Mouse (Mus musculus) hindlimb bud, embryonic 11.5 days (tissue): Measurements from ENCODE around the gene Tnfsf8.
A peak's percentile ranks its signal among the peaks of the same experiment; 100 is the strongest.

Experiments used
- DNase-seq: peaks from one replicate; pipeline ENCODE4 v3.0.0-alpha.2; 2012; ENCODE audit warnings: low read depth, low spot score; ENCODE audit errors: extremely low spot score

The Tnfsf8 gene

DNA sequence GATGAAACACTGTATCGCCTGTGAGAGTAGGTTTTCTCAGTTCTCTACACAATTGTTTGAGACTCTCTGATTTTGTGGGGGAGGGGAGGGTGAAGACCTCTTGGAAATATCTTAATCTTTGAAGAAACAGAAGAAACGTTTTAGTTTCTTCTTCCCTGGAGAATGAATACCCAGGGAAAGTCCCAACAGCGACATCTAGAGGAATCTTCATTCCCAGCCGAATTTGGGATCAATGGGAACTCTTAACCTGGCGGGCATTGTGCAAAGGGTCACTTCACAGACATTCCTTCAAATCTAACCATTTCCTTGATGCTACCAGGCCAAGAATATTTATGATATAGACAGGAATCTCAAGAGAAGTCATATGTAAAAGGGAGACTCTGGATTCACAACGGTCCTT, 17.2 kb downstream of the Tnfsf8 start:
- DNase-seq = peak; percentile 26

DNA sequence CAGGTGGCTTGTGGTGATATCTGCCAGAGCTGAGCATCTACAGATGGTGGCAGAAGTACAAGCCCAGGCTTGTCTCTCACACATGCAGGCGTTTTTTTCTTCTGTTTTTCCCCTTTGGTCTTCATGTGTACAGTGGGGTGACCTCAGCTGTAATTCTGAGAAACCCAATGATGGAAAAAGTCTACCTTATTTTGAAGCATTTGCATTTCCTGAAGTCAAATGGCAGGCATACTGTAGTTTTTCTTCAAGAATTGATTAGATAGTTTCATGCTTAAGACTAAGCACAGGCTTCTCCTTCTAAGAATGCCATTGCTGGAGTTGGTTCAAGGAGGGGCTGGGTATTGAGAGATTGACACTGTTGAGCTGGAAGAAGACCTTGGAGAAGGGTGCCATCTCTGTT, 18.9 kb downstream of the Tnfsf8 start:
- DNase-seq = no peak

DNA sequence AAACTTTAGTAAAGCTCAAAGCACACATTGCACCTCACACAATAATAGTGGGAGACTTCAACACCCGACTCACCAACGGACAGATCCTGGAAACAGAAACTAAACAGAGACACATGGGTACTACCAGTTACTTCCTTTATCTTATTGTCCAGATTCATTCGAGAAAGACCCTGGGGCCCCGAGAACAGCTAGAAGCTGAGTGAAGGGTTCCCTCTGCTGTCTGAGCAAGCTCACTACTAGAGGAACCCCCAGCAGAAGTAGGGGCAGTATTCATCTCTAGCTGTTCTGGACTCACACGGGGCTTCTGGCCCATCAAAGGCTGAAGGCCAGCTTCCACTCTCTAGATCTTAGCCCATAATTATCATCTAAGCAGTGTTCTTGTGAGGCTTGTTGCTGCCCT, 20.7 kb downstream of the Tnfsf8 start:
- no peak for DNase-seq

DNA sequence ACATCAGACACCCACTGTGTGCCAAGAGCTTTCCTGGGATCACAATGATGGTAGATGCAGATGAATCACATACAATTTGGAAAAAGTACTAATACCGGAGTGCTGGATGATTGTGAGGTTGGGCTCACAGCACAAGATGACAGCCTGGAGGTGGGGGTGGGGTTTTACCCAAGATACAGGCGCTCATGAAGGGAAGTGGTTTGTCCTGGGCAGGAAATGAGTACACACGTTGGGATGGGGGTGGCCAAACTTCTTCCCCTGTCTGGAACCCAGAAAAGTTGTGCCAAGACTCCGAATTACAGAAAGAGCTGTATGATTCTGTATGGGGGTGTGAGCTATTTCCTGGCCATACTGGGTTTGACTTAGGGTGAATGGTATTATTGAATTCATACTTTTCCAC, 38.0 kb downstream of the Tnfsf8 start:
- DNase-seq = no peak

- no peak for DNase-seq
These were observed 43.6 kb downstream of the Tnfsf8 start for GRCm38 (mm10) chr4:63817505-63817904.

- DNase-seq = no peak
These were observed 45.5 kb downstream of the Tnfsf8 start for GRCm38 (mm10) chr4:63815668-63816067.

DNA sequence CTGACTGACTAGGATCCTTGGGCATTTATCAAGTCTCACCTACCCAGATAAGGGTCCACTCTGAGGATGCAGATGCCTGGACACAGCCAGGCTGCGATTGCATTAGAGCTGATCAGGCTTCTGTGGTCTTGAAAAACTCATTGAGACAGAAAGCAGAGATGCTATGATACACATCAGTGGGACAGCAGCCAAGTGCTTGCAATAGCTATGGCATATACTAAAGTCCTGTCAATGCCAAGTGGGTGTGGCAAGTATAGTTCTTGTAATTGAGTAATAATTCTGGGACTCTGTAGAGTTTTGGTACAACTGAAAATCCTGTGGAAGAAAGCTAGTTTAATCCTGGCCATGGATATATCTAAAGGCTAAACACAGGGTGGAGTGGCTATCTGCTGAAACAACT, 63.1 kb downstream of the Tnfsf8 start:
- DNase-seq = no peak

- DNase-seq = no peak
These were observed 64.6 kb downstream of the Tnfsf8 start for GRCm38 (mm10) chr4:63796527-63796926.

DNA sequence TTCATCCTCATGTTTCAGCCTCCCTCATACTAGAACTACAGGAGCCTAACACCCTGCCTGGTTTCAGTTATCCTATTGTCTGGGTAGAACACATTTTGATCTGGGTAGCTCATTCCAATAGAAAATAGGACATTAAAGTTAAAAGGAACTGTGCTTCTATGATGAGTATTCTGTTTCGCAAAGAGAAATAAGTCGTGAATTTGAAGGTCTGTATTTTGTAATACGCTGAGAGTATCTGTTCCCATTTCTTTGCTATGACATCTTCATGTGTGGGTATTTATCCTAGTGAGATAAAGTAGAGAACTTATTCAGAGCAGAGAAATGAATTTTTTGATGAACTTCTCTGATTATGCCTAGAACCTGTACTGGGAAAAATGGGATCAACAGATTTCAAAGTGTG, 68.8 kb downstream of the Tnfsf8 start:
- DNase-seq = no peak

DNA sequence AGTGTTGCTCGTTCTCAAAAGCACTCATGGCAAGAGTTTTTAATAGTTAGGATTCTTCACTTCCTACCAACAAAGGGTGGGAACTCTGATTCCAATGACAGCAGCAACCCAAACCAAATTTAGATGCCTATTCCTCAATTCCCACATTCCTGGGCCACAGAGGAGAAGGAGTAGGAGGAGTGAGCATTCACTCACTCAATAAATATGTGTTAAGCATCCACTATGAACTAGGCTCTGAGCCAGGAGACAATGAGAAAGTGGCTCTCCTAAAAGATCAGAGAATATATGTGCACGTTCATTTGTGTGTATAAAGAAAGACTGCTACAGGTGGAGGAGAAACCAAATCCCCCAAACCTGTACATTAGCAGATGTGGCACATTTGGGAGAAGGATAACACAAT, 75.7 kb downstream of the Tnfsf8 start:
- no peak for DNase-seq

DNA sequence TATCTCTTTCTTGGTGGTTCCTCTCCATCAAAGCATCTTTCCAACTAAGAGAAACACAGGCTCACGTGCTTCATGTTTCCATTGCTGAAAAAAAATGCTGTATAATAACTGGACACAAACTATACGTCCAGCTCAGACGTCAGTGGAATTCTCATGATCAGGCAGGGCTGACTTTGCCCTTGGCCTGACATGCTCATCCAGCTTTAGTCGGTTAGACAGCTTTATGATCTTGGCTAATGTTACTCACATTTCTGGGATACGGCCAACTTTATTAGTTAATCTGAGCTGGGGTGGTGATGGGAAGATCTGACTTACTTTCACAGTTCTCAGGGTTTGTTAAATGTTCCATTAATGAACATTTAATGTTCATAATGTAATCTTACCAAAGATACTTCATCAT, 77.3 kb downstream of the Tnfsf8 start:
- DNase-seq = no peak

GRCm38 (mm10) chr4:63782970-63783613, 78.1 kb downstream of the Tnfsf8 start:
- DNase-seq = no peak
